12 mouse cellular contexts compared by ENCODE assay signal in genomic region chr16:24151178-24151725, GRCm38 (mm10).
DNase-seq lines count a peak whose midpoint lies in the region; ATAC-seq lines count a peak whose summit lies in the region.
"Had no signal": no experiment of that assay in that cellular context is flagged by ENCODE, and none has a peak within 500 bp of the region (broad histone marks: within the 10 kb centered on the region; RNA-seq: fewer than 3 reads in every experiment).

No protein-coding gene starts in this region.

- peak; percentile 88 for DNase-seq in heart, adult 11 months
- no peak for DNase-seq in heart, adult 9 months (ENCODE audit: low spot score in 2 of 2)
- peak; percentile 59 for DNase-seq in liver
- DNase-seq in MN1 (ENCODE audit: low spot score) = no peak
- DNase-seq in retina, embryonic 14.5 days (ENCODE audit: low spot score) = no peak
- no peak for DNase-seq in ovary, postnatal 36 days (ENCODE audit: low spot score)
- DNase-seq: cerebellum, postnatal 10 days; layer of hippocampus, postnatal 36 days; right cerebral cortex, adult 18-20 months had no signal

- peak; percentile 78 for ATAC-seq in CD4-positive, CD25-positive, alpha-beta regulatory T cell, adult 4 months
- peak; percentile 74 for ATAC-seq in neutrophil, adult 5-6 weeks (ENCODE audit: extremely low read depth, insufficient number of reproducible peaks, low FRiP score, poor library complexity, severe bottlenecking)
- ATAC-seq: midbrain, embryonic 15.5 days had no signal

Comparison
In these comparisons a context has a peak if more than half of its experiments do, and no peak if none do; other contexts are left out.
1. DNase-seq: peak in heart, adult 11 months (single experiment) and liver (single experiment); none in heart, adult 9 months (0 of 2), MN1 (single experiment), retina, embryonic 14.5 days (single experiment) and ovary, postnatal 36 days (single experiment).